Mouse (Mus musculus) ES-E14 (cell line): ENCODE measurements around the gene Ebf1. TPM values are rescaled to one million over a fixed set of nuclear protein-coding genes. Genes with fewer than 3 reads are reported as not detected.

ENCODE experiments used
- DNase-seq: peaks from one replicate; pipeline ENCODE4 v3.0.0-alpha.2; 2013; ENCODE audit warnings: low read depth, low spot score
- H3K27ac ChIP-seq: 2 replicates; pipeline ENCODE4 v1.5.1; 2012; ENCODE audit warnings: low read depth, mild to moderate bottlenecking, low read length, moderate library complexity, mixed read lengths; ENCODE audit not compliant: poor library complexity, insufficient read depth, severe bottlenecking
- H3K36me3 ChIP-seq: 2 replicates; pipeline ENCODE4 v1.6.1; 2012; ENCODE audit warnings: mild to moderate bottlenecking, low read length, moderate library complexity, mixed read lengths; ENCODE audit not compliant: control insufficient read depth, poor library complexity, insufficient read depth, severe bottlenecking
- H3K4me1 ChIP-seq, 2 experiments: fragments of 150-350 bp in 1 of 2; sonication (generic) in 1 of 2; 2 replicates each; pipeline ENCODE4 v1.6.1; 2012; ENCODE audit warnings: low read length in 2 of 2, mild to moderate bottlenecking in 1 of 2, mixed read lengths in 1 of 2; ENCODE audit not compliant: control insufficient read depth in 2 of 2, insufficient read depth in 2 of 2, poor library complexity in 1 of 2
- H3K4me3 ChIP-seq, 2 experiments: fragments of 150-350 bp in 1 of 2; sonication (generic) in 1 of 2; 2 replicates each; pipeline ENCODE4 v1.5.1; 2012; ENCODE audit warnings: low read length in 2 of 2, low read depth in 1 of 2, mild to moderate bottlenecking in 1 of 2, mixed read lengths in 1 of 2; ENCODE audit not compliant: insufficient read depth in 1 of 2, poor library complexity in 1 of 2, severe bottlenecking in 1 of 2
- H3K9ac ChIP-seq: 2 replicates; pipeline ENCODE4 v1.6.1; 2012; ENCODE audit warnings: low read depth, mild to moderate bottlenecking, low read length, mixed read lengths; ENCODE audit not compliant: poor library complexity, insufficient read depth, severe bottlenecking
- H3K9me3 ChIP-seq: fragments of 150-350 bp; sonication (generic); 2 replicates; pipeline ENCODE4 v1.6.1; 2012; ENCODE audit warnings: low read depth, mild to moderate bottlenecking, low read length; ENCODE audit not compliant: control insufficient read depth, insufficient read depth
- CHD2 ChIP-seq: IDR thresholded peaks from 2 replicates; pipeline ENCODE4 v1.6.1; 2014; ENCODE audit warnings: mild to moderate bottlenecking, low read depth, low read length, inconsistent platforms
- HCFC1 ChIP-seq: IDR thresholded peaks from 2 replicates; pipeline ENCODE4 v1.6.1; 2012; ENCODE audit warnings: low read length, inconsistent platforms, borderline replicate concordance; ENCODE audit not compliant: insufficient read depth
- MAFK ChIP-seq: IDR thresholded peaks from 2 replicates; pipeline ENCODE4 v1.6.1; 2014; ENCODE audit warnings: mild to moderate bottlenecking, low read depth, low read length, inconsistent platforms; ENCODE audit not compliant: insufficient read depth
- ZC3H11A ChIP-seq: IDR thresholded peaks from 2 replicates; pipeline ENCODE4 v1.6.1; 2012; ENCODE audit warnings: low read depth, mild to moderate bottlenecking, inconsistent platforms, low read length, borderline replicate concordance
- ZNF384 ChIP-seq: IDR thresholded peaks from 2 replicates; pipeline ENCODE4 v1.6.1; 2012; ENCODE audit warnings: low read depth, low read length, inconsistent platforms
- in situ Hi-C, 2 experiments: fragments of 600-800 bp; cut with MboI; formaldehyde crosslinking; loops; one replicate each; pipeline ENCODE4 v1.15.1; 2025; ENCODE audit warnings: low sequenced_read_pairs in 2 of 2, inconsistent platforms in 1 of 2; ENCODE audit not compliant: unreplicated experiment in 2 of 2
- total RNA-seq: library from RNA; depleted of rRNA; stranded (reverse); fragments of 300-350 nt; gene quantifications from 2 replicates; pipeline ENCODE4 v1.2.3, GENCODE M21; 2012

Gene Ebf1
- total RNA-seq, 1 experiment: 3.2 TPM

- in situ Hi-C loops: no loop called here
- H3K4me1 ChIP-seq: peaks cover 0 to 16% of the 10 kb centered on the region in 2 experiments; a peak in 2 of 4 replicates
- no peak overlapping the region for H3K27ac ChIP-seq
- no peak overlapping the region for H3K4me3 ChIP-seq
- no peak overlapping the region for H3K9ac ChIP-seq
- DNase-seq: no peak
- no peaks in the 10 kb centered on the region for H3K36me3 ChIP-seq
- no peak for TF ChIP-seq HCFC1
- TF ChIP-seq MAFK: no peak
- no peak for TF ChIP-seq ZC3H11A
- TF ChIP-seq CHD2: no peak
- TF ChIP-seq ZNF384: no peak
- H3K9me3 ChIP-seq: no peaks in the 10 kb centered on the region
These were observed 149.1 kb downstream of the Ebf1 start for GRCm38 (mm10) chr11:44766246-44766645.

- no peak overlapping the region for H3K27ac ChIP-seq
- no peak overlapping the region for H3K4me3 ChIP-seq
- DNase-seq: peak; percentile 46
- no peak overlapping the region for H3K9ac ChIP-seq
- H3K4me1 ChIP-seq: peaks cover 0 to 13% of the 10 kb centered on the region in 2 experiments; a peak in 2 of 4 replicates
- in situ Hi-C loops: no loop called here
- TF ChIP-seq MAFK: no peak
- TF ChIP-seq HCFC1: no peak
- no peak for TF ChIP-seq ZC3H11A
- no peak for TF ChIP-seq CHD2
- no peak for TF ChIP-seq ZNF384
- no peaks in the 10 kb centered on the region for H3K9me3 ChIP-seq
- no peaks in the 10 kb centered on the region for H3K36me3 ChIP-seq
These were observed 150.2 kb downstream of the Ebf1 start for GRCm38 (mm10) chr11:44767322-44767721.

DNA sequence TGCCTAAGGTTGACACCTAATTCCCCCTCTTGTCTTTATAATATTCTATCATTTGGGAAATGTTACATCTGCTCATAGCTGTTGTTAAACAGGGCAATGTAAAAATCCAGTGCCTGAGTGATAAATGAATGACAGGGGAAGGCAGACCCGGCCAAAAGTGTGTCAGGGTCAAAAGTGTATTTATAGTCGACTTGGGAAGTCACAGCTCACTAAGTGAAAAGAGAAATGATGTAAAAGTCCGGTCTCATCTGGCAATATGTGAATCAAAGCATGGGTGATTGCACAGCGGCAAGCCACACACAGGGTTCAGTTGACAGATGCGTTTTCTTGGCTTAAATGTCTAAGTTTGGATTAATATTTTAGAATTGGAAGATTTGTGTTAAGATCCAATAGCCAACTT lies 151.2 kb downstream of the Ebf1 start:
- in situ Hi-C loops: no loop called here
- no peaks in the 10 kb centered on the region for H3K36me3 ChIP-seq
- no peak overlapping the region for H3K9ac ChIP-seq
- H3K27ac ChIP-seq: no peak overlapping the region
- no peak for TF ChIP-seq ZNF384
- no peak for TF ChIP-seq MAFK
- TF ChIP-seq ZC3H11A: no peak
- no peak for TF ChIP-seq HCFC1
- TF ChIP-seq CHD2: no peak
- H3K4me3 ChIP-seq: no peak overlapping the region
- no peaks in the 10 kb centered on the region for H3K9me3 ChIP-seq
- peaks cover 0 to 10% of the 10 kb centered on the region in 2 experiments; a peak in 2 of 4 replicates for H3K4me1 ChIP-seq
- DNase-seq: no peak

DNA sequence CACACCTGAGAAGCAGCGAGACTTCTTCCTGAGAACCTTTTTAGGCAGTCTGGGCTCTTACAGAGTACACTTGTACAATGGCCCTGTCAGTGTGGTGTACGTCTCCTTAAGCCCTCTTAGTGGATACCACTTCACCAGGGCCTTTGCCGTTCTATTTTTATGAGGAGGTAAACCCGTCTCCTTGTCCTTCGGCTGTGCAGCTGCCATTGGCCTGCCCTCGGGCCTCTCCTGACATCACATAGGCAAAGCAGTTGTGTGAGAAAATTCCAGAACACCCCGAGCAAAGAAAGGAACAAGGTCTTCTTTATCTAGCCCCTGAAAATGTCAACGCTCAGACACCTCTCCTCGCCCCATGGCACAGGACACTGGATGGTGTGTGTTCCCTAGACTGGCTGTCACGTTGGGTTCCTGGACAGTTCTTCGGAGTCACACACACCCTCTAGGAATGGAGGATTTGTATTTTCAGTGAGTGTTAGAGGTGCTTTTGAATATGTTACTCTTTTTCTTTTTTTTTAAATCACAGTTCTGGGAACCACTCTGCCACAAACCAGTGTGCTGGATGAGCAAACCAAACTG lies 154.0 kb downstream of the Ebf1 start:
- no peak overlapping the region for H3K9ac ChIP-seq
- H3K9me3 ChIP-seq: no peaks in the 10 kb centered on the region
- peaks cover 0 to 6% of the 10 kb centered on the region in 2 experiments; a peak in 1 of 4 replicates for H3K4me1 ChIP-seq
- DNase-seq: no peak
- no peaks in the 10 kb centered on the region for H3K36me3 ChIP-seq
- TF ChIP-seq MAFK: no peak
- no peak for TF ChIP-seq ZC3H11A
- no peak for TF ChIP-seq CHD2
- no peak for TF ChIP-seq HCFC1
- TF ChIP-seq ZNF384: no peak
- no peak overlapping the region for H3K4me3 ChIP-seq
- in situ Hi-C loops: no loop called here
- H3K27ac ChIP-seq: no peak overlapping the region

GRCm38 (mm10) chr11:44774411-44774810 lies 157.3 kb downstream of the Ebf1 start:
- H3K4me1 ChIP-seq: 0 out of 4 replicates have a peak, but pooled peaks cover 0 to 2% of the 10 kb centered on the region in 2 experiments
- DNase-seq: no peak
- in situ Hi-C loops: no loop called here
- H3K9ac ChIP-seq: no peak overlapping the region
- TF ChIP-seq MAFK: no peak
- TF ChIP-seq HCFC1: no peak
- TF ChIP-seq ZC3H11A: no peak
- no peak for TF ChIP-seq ZNF384
- TF ChIP-seq CHD2: no peak
- H3K9me3 ChIP-seq: no peaks in the 10 kb centered on the region
- no peak overlapping the region for H3K27ac ChIP-seq
- no peaks in the 10 kb centered on the region for H3K36me3 ChIP-seq
- no peak overlapping the region for H3K4me3 ChIP-seq
